Mouse (Mus musculus): ENCODE data around the gene B430306N03Rik. TPM values are rescaled to one million over a fixed set of nuclear protein-coding genes. Genes with fewer than 3 reads are reported as not detected.
"Not testable (repeated sequence)": the region's sequence is repeated elsewhere in the genome, so short reads cannot be mapped to it uniquely, and the experiment has no call there.

Gene B430306N03Rik
- polyA plus RNA-seq, 1 experiment = not detected

- TF ChIP-seq CTCF (IDR thresholded peaks at IDR 0.05; ENCODE audit: insufficient read depth, low read depth, low read length) = no peak
- H3K4me3 ChIP-seq (ENCODE audit: insufficient read depth, low read depth, low read length) = no peak overlapping the region
- no peak overlapping the region for H3K27ac ChIP-seq (ENCODE audit: insufficient read depth, low read depth, low read length)
- WGBS = 72% methylated on average over 4 of the region's 4 CpGs
- H3K4me1 ChIP-seq (ENCODE audit: control insufficient read depth, insufficient read depth, low read length) = no peaks in the 10 kb centered on the region
These were observed 30.9 kb downstream of the B430306N03Rik start for GRCm38 (mm10) chr17:48346834-48347233.

GRCm38 (mm10) chr17:48347287-48347686 is 31.3 kb downstream of the B430306N03Rik start:
- Histone ChIP-seq H3K27ac (ENCODE audit: insufficient read depth, low read depth, low read length) (no peak overlapping the region), H3K4me3 (ENCODE audit: insufficient read depth, low read depth, low read length) (no peak overlapping the region), H3K4me1 (ENCODE audit: control insufficient read depth, insufficient read depth, low read length) (no peaks in the 10 kb centered on the region)
- TF ChIP-seq POLR2A (IDR thresholded peaks at IDR 0.05; ENCODE audit: insufficient read depth, low read depth, low read length) (no peak), CTCF (IDR thresholded peaks at IDR 0.05; ENCODE audit: insufficient read depth, low read depth, low read length) (no peak)
- 88% methylated on average over 2 of the region's 2 CpGs for WGBS

GRCm38 (mm10) chr17:48350681-48351193 is 34.8 kb downstream of the B430306N03Rik start:
- no peak overlapping the region for H3K27ac ChIP-seq (ENCODE audit: insufficient read depth, low read depth, low read length)
- WGBS = 75% methylated on average over 5 of the region's 5 CpGs
- H3K4me3 ChIP-seq (ENCODE audit: insufficient read depth, low read depth, low read length) = no peak overlapping the region
- TF ChIP-seq CTCF (IDR thresholded peaks at IDR 0.05; ENCODE audit: insufficient read depth, low read depth, low read length) (no peak), POLR2A (IDR thresholded peaks at IDR 0.05; ENCODE audit: insufficient read depth, low read depth, low read length) (no peak)
- H3K4me1 ChIP-seq (ENCODE audit: control insufficient read depth, insufficient read depth, low read length) = no peaks in the 10 kb centered on the region

GRCm38 (mm10) chr17:48352976-48353375 is 37.0 kb downstream of the B430306N03Rik start:
- H3K4me1 ChIP-seq (ENCODE audit: control insufficient read depth, insufficient read depth, low read length); H3K4me3 ChIP-seq (ENCODE audit: insufficient read depth, low read depth, low read length); H3K27ac ChIP-seq (ENCODE audit: insufficient read depth, low read depth, low read length): not testable (repeated sequence)
- WGBS = 68% methylated on average over 7 of the region's 7 CpGs

GRCm38 (mm10) chr17:48355822-48356221 is 39.9 kb downstream of the B430306N03Rik start:
- Histone ChIP-seq H3K4me3 (ENCODE audit: insufficient read depth, low read depth, low read length) (no peak overlapping the region), H3K4me1 (ENCODE audit: control insufficient read depth, insufficient read depth, low read length) (no peaks in the 10 kb centered on the region), H3K27ac (ENCODE audit: insufficient read depth, low read depth, low read length) (no peak overlapping the region)
- no peak for TF ChIP-seq POLR2A (IDR thresholded peaks at IDR 0.05; ENCODE audit: insufficient read depth, low read depth, low read length)
- TF ChIP-seq CTCF (IDR thresholded peaks at IDR 0.05; ENCODE audit: insufficient read depth, low read depth, low read length) = no peak
- 98% methylated on average over 3 of the region's 3 CpGs for WGBS

GRCm38 (mm10) chr17:48357892-48358291 is 42.0 kb downstream of the B430306N03Rik start:
- no peak overlapping the region for H3K27ac ChIP-seq (ENCODE audit: insufficient read depth, low read depth, low read length)
- no peak overlapping the region for H3K4me3 ChIP-seq (ENCODE audit: insufficient read depth, low read depth, low read length)
- WGBS = 57% methylated on average over 2 of the region's 2 CpGs
- TF ChIP-seq CTCF (IDR thresholded peaks at IDR 0.05; ENCODE audit: insufficient read depth, low read depth, low read length) (no peak), POLR2A (IDR thresholded peaks at IDR 0.05; ENCODE audit: insufficient read depth, low read depth, low read length) (no peak)
- H3K4me1 ChIP-seq (ENCODE audit: control insufficient read depth, insufficient read depth, low read length) = no peaks in the 10 kb centered on the region

GRCm38 (mm10) chr17:48359616-48360015 is 43.7 kb downstream of the B430306N03Rik start, which contains the start of gene Treml1:
TSS of gene Treml1 (plus strand) at chr17:48359916.
- Histone ChIP-seq H3K27ac (ENCODE audit: insufficient read depth, low read depth, low read length) (no peak within 1 kb of the TSS), H3K4me1 (ENCODE audit: control insufficient read depth, insufficient read depth, low read length) (no peaks in the 10 kb centered on the region), H3K4me3 (ENCODE audit: insufficient read depth, low read depth, low read length) (no peak within 1 kb of the TSS)
- WGBS = 85% methylated on average over 7 of the region's 7 CpGs
- TF ChIP-seq CTCF (IDR thresholded peaks at IDR 0.05; ENCODE audit: insufficient read depth, low read depth, low read length) (no peak), POLR2A (IDR thresholded peaks at IDR 0.05; ENCODE audit: insufficient read depth, low read depth, low read length) (no peak)

GRCm38 (mm10) chr17:48360462-48360861 is 44.5 kb downstream of the B430306N03Rik start:
- H3K4me3 ChIP-seq (ENCODE audit: insufficient read depth, low read depth, low read length) = no peak overlapping the region
- no peak overlapping the region for H3K27ac ChIP-seq (ENCODE audit: insufficient read depth, low read depth, low read length)
- no peaks in the 10 kb centered on the region for H3K4me1 ChIP-seq (ENCODE audit: control insufficient read depth, insufficient read depth, low read length)
- TF ChIP-seq POLR2A (IDR thresholded peaks at IDR 0.05; ENCODE audit: insufficient read depth, low read depth, low read length) = no peak
- no peak for TF ChIP-seq CTCF (IDR thresholded peaks at IDR 0.05; ENCODE audit: insufficient read depth, low read depth, low read length)
- 75% methylated on average over 4 of the region's 4 CpGs for WGBS

- TF ChIP-seq POLR2A (IDR thresholded peaks at IDR 0.05; ENCODE audit: insufficient read depth, low read depth, low read length) (no peak), CTCF (IDR thresholded peaks at IDR 0.05; ENCODE audit: insufficient read depth, low read depth, low read length) (no peak)
- 70% methylated on average over 3 of the region's 3 CpGs for WGBS
- H3K4me1 ChIP-seq (ENCODE audit: control insufficient read depth, insufficient read depth, low read length) = no peaks in the 10 kb centered on the region
- no peak overlapping the region for H3K4me3 ChIP-seq (ENCODE audit: insufficient read depth, low read depth, low read length)
- no peak overlapping the region for H3K27ac ChIP-seq (ENCODE audit: insufficient read depth, low read depth, low read length)
These were observed 46.4 kb downstream of the B430306N03Rik start for GRCm38 (mm10) chr17:48362346-48362745.

GRCm38 (mm10) chr17:48362966-48363365 is 47.0 kb downstream of the B430306N03Rik start:
- H3K27ac ChIP-seq (ENCODE audit: insufficient read depth, low read depth, low read length) = no peak overlapping the region
- H3K4me1 ChIP-seq (ENCODE audit: control insufficient read depth, insufficient read depth, low read length) = no peaks in the 10 kb centered on the region
- no peak overlapping the region for H3K4me3 ChIP-seq (ENCODE audit: insufficient read depth, low read depth, low read length)
- 71% methylated on average over 8 of the region's 8 CpGs for WGBS
- TF ChIP-seq CTCF (IDR thresholded peaks at IDR 0.05; ENCODE audit: insufficient read depth, low read depth, low read length) (no peak), POLR2A (IDR thresholded peaks at IDR 0.05; ENCODE audit: insufficient read depth, low read depth, low read length) (no peak)

Data from olfactory bulb, adult 2 months (tissue).